Comparison of ENCODE assay signal across 21 mouse cellular contexts in genomic region chr11:70031321-70031670, GRCm38 (mm10). TPM values are rescaled to one million over a fixed set of nuclear protein-coding genes. Genes with fewer than 3 reads are reported as not detected.
DNase-seq lines count a peak whose midpoint lies in the region; ATAC-seq lines count a peak whose summit lies in the region.
"Had no signal": no experiment of that assay in that cellular context is flagged by ENCODE, and none has a peak within 500 bp of the region (broad histone marks: within the 10 kb centered on the region; RNA-seq: fewer than 3 reads in every experiment).

No protein-coding gene starts in this region.

- ATAC-seq in forebrain, embryonic 11.5 days (replicated peaks; ENCODE audit: low FRiP score): no peak
- no peak for ATAC-seq in midbrain, embryonic 11.5 days (ENCODE audit: low FRiP score)
- ATAC-seq: activated CD4-positive, CD25-positive, alpha-beta regulatory T cell, adult 4 months; intestine, embryonic 16.5 days; Patski had no signal

- H3K27ac ChIP-seq in forebrain, embryonic 10.5 days: peak overlapping the region; percentile 85; the same call in 1 of the 2 replicates
- H3K27ac ChIP-seq in forebrain, embryonic 11.5 days (ENCODE audit: low read depth, low read length): no peak overlapping the region
- H3K27ac ChIP-seq in midbrain, embryonic 10.5 days (replicated peaks): peak overlapping the region; percentile 88; the same call in 1 of the 2 replicates
- no peak overlapping the region for H3K27ac ChIP-seq in midbrain, embryonic 11.5 days (ENCODE audit: low read depth, low read length)
- H3K27ac ChIP-seq: embryonic facial prominence, embryonic 12.5 days; heart, embryonic 10.5 days had no signal

- no peak overlapping the region for H3K9ac ChIP-seq in forebrain, embryonic 11.5 days (ENCODE audit: low read length)
- no peak overlapping the region for H3K9ac ChIP-seq in midbrain, embryonic 11.5 days (ENCODE audit: low read length)
- H3K9ac ChIP-seq: embryonic facial prominence, embryonic 12.5 days had no signal

- intact Hi-C loops in heart, postnatal 10 days (cut with DNase I): no loop called here

- no peak overlapping the region for H3K4me3 ChIP-seq in forebrain, embryonic 10.5 days
- no peak overlapping the region for H3K4me3 ChIP-seq in forebrain, embryonic 11.5 days (ENCODE audit: low read depth, low read length)
- H3K4me3 ChIP-seq in midbrain, embryonic 10.5 days: no peak overlapping the region
- H3K4me3 ChIP-seq in midbrain, embryonic 11.5 days (ENCODE audit: low read depth, low read length): no peak overlapping the region
- H3K4me3 ChIP-seq: embryonic facial prominence, embryonic 12.5 days; heart, embryonic 10.5 days had no signal

- H3K36me3 ChIP-seq in forebrain, embryonic 10.5 days (replicated peaks): peaks cover 54% of the 10 kb centered on the region
- peaks cover 8% of the 10 kb centered on the region for H3K36me3 ChIP-seq in forebrain, embryonic 11.5 days (ENCODE audit: control insufficient read depth, insufficient read depth, low read length)
- peaks cover 47% of the 10 kb centered on the region for H3K36me3 ChIP-seq in midbrain, embryonic 10.5 days
- H3K36me3 ChIP-seq in midbrain, embryonic 11.5 days (ENCODE audit: control insufficient read depth, insufficient read depth, low read length): peaks cover 12% of the 10 kb centered on the region

- H3K4me1 ChIP-seq in forebrain, embryonic 10.5 days: peaks cover 50% of the 10 kb centered on the region
- H3K4me1 ChIP-seq in forebrain, embryonic 11.5 days (replicated peaks; ENCODE audit: control insufficient read depth, insufficient read depth, low read length): peaks cover 27% of the 10 kb centered on the region
- H3K4me1 ChIP-seq in midbrain, embryonic 10.5 days: peaks cover 49% of the 10 kb centered on the region
- H3K4me1 ChIP-seq in midbrain, embryonic 11.5 days (ENCODE audit: control insufficient read depth, insufficient read depth, low read length): peaks cover 32% of the 10 kb centered on the region

- H3K27me3 ChIP-seq in forebrain, embryonic 10.5 days (ENCODE audit: poor library complexity, severe bottlenecking): no peaks in the 10 kb centered on the region
- H3K27me3 ChIP-seq in forebrain, embryonic 11.5 days (ENCODE audit: control insufficient read depth, insufficient read depth, low read length): no peaks in the 10 kb centered on the region
- no peaks in the 10 kb centered on the region for H3K27me3 ChIP-seq in midbrain, embryonic 10.5 days (ENCODE audit: low read depth, poor library complexity, severe bottlenecking)
- H3K27me3 ChIP-seq in midbrain, embryonic 11.5 days (ENCODE audit: control insufficient read depth, insufficient read depth, low read length): no peaks in the 10 kb centered on the region
- H3K27me3 ChIP-seq: embryonic facial prominence, embryonic 12.5 days; Patski had no signal

- no peaks in the 10 kb centered on the region for H3K9me3 ChIP-seq in forebrain, embryonic 10.5 days
- H3K9me3 ChIP-seq in forebrain, embryonic 11.5 days (ENCODE audit: control insufficient read depth, low read length): no peaks in the 10 kb centered on the region
- H3K9me3 ChIP-seq in midbrain, embryonic 10.5 days (replicated peaks): no peaks in the 10 kb centered on the region
- H3K9me3 ChIP-seq in midbrain, embryonic 11.5 days (ENCODE audit: control insufficient read depth, low read length): no peaks in the 10 kb centered on the region
- H3K9me3 ChIP-seq: embryonic facial prominence, embryonic 12.5 days; heart, embryonic 10.5 days had no signal

- H3K4me2 ChIP-seq in forebrain, embryonic 11.5 days (ENCODE audit: low read depth, low read length, severe bottlenecking): no peak overlapping the region
- no peak overlapping the region for H3K4me2 ChIP-seq in midbrain, embryonic 11.5 days
- H3K4me2 ChIP-seq: embryonic facial prominence, embryonic 12.5 days had no signal

- 93% methylated on average over 11 of the region's 11 CpGs for WGBS in forebrain, embryonic 10.5 days
- 98% methylated on average over 11 of the region's 11 CpGs for WGBS in forebrain, embryonic 11.5 days
- WGBS in midbrain, embryonic 10.5 days: 96% methylated on average over 11 of the region's 11 CpGs
- WGBS in midbrain, embryonic 11.5 days: 98% methylated on average over 11 of the region's 11 CpGs

- DNase-seq in forebrain, embryonic 10.5 days (ENCODE audit: extremely low spot score, low spot score): no peak
- DNase-seq in forebrain, embryonic 11.5 days (ENCODE audit: low spot score): no peak
- DNase-seq in heart, adult 11 months: peak; percentile 91
- DNase-seq in heart, postnatal 10 days: no peak
- no peak for DNase-seq in midbrain, embryonic 10.5 days (ENCODE audit: low spot score)
- no peak for DNase-seq in midbrain, embryonic 11.5 days (ENCODE audit: low spot score, missing footprints)
- DNase-seq: adrenal gland, postnatal 14 days; cerebellum, adult 18-20 months; gastrocnemius, postnatal 36 days; heart, adult 18-20 months; heart, postnatal 14 days; kidney, adult 2 months had no signal

RNA-seq across cellular contexts. Expression of gene Dlg4, which starts 14.6 kb away (rescaled TPM):
- 13.8 and 15.5 TPM in 2 replicates for polyA plus RNA-seq in forebrain, embryonic 10.5 days (2016; fragmentation: Nextera tagmentation; extraction: Ambion mirVana)
- 18.2 and 21.5 TPM in 2 replicates for polyA plus RNA-seq in forebrain, embryonic 11.5 days (2014; fragmentation: Nextera tagmentation; extraction: Ambion mirVana)
- total RNA-seq in heart, postnatal 10 days (2021): 10 to 100 TPM; 11.5 to 12.0 TPM
- polyA plus RNA-seq in midbrain, embryonic 10.5 days (2016; fragmentation: Nextera tagmentation; extraction: Ambion mirVana): 16.6 and 23.8 TPM in 2 replicates
- 11.2 and 15.2 TPM in 2 replicates for polyA plus RNA-seq in midbrain, embryonic 11.5 days (2014; fragmentation: Nextera tagmentation; extraction: Ambion mirVana)

RNA-seq across cellular contexts. Expression of gene Acadvl, which starts 16.1 kb away (rescaled TPM):
- polyA plus RNA-seq in forebrain, embryonic 10.5 days (2016; fragmentation: Nextera tagmentation; extraction: Ambion mirVana): 41.0 and 44.1 TPM in 2 replicates
- polyA plus RNA-seq in forebrain, embryonic 11.5 days (2014; fragmentation: Nextera tagmentation; extraction: Ambion mirVana): 44.0 and 47.6 TPM in 2 replicates
- total RNA-seq in heart, postnatal 10 days (2021): 1,000 to 10,000 TPM; 1,260 to 1,282 TPM
- 42.2 and 48.6 TPM in 2 replicates for polyA plus RNA-seq in midbrain, embryonic 10.5 days (2016; fragmentation: Nextera tagmentation; extraction: Ambion mirVana)
- polyA plus RNA-seq in midbrain, embryonic 11.5 days (2014; fragmentation: Nextera tagmentation; extraction: Ambion mirVana): 46.5 and 47.8 TPM in 2 replicates

RNA-seq across cellular contexts. Expression of gene Asgr1, which starts 22.6 kb away (rescaled TPM):
- 0.71 and 1.2 TPM in 2 replicates for polyA plus RNA-seq in forebrain, embryonic 10.5 days (2016; fragmentation: Nextera tagmentation; extraction: Ambion mirVana)
- 0.88 and 0.99 TPM in 2 replicates for polyA plus RNA-seq in forebrain, embryonic 11.5 days (2014; fragmentation: Nextera tagmentation; extraction: Ambion mirVana)
- total RNA-seq in heart, postnatal 10 days (2021): under 1 TPM in 1 of 2 experiments, not detected in 1; 0.22 TPM
- 0.58 and 0.73 TPM in 2 replicates for polyA plus RNA-seq in midbrain, embryonic 10.5 days (2016; fragmentation: Nextera tagmentation; extraction: Ambion mirVana)
- polyA plus RNA-seq in midbrain, embryonic 11.5 days (2014; fragmentation: Nextera tagmentation; extraction: Ambion mirVana): 0.23 and 0.51 TPM in 2 replicates
- total RNA-seq: CH12.LX; gastrocnemius, adult 8-10 months; gastrocnemius, postnatal 36 days; heart, adult 18-20 months; heart, postnatal 14 days; hematopoietic stem cell, adult 5-6 weeks had no signal
- polyA plus RNA-seq: activated CD4-positive, CD25-positive, alpha-beta regulatory T cell, adult 4 months; heart, embryonic 14.5 days; Patski had no signal

RNA-seq across cellular contexts. Expression of gene Dvl2, which starts 30.9 kb away (rescaled TPM):
- 44.3 and 51.6 TPM in 2 replicates for polyA plus RNA-seq in forebrain, embryonic 10.5 days (2016; fragmentation: Nextera tagmentation; extraction: Ambion mirVana)
- polyA plus RNA-seq in forebrain, embryonic 11.5 days (2014; fragmentation: Nextera tagmentation; extraction: Ambion mirVana): 43.9 and 47.6 TPM in 2 replicates
- total RNA-seq in heart, postnatal 10 days (2021): 10 to 100 TPM in 1 of 2 experiments, 1 to 10 TPM in 1; 8.6 to 11.8 TPM
- polyA plus RNA-seq in midbrain, embryonic 10.5 days (2016; fragmentation: Nextera tagmentation; extraction: Ambion mirVana): 52.1 and 54.1 TPM in 2 replicates
- polyA plus RNA-seq in midbrain, embryonic 11.5 days (2014; fragmentation: Nextera tagmentation; extraction: Ambion mirVana): 29.0 and 30.0 TPM in 2 replicates

RNA-seq across cellular contexts. Expression of gene Phf23, which starts 35.7 kb away (rescaled TPM):
- polyA plus RNA-seq in forebrain, embryonic 10.5 days (2016; fragmentation: Nextera tagmentation; extraction: Ambion mirVana): 94.5 and 96.2 TPM in 2 replicates
- 61.4 and 63.0 TPM in 2 replicates for polyA plus RNA-seq in forebrain, embryonic 11.5 days (2014; fragmentation: Nextera tagmentation; extraction: Ambion mirVana)
- 10 to 100 TPM; 23.1 to 27.7 TPM for total RNA-seq in heart, postnatal 10 days (2021)
- polyA plus RNA-seq in midbrain, embryonic 10.5 days (2016; fragmentation: Nextera tagmentation; extraction: Ambion mirVana): 95.1 and 96.3 TPM in 2 replicates
- 51.5 and 53.4 TPM in 2 replicates for polyA plus RNA-seq in midbrain, embryonic 11.5 days (2014; fragmentation: Nextera tagmentation; extraction: Ambion mirVana)

Comparison
In these comparisons a context has a peak if more than half of its experiments do, and no peak if none do; other contexts are left out.
1. H3K27ac ChIP-seq: peak in forebrain, embryonic 10.5 days (single experiment) and midbrain, embryonic 10.5 days (single experiment); none in forebrain, embryonic 11.5 days (single experiment) and midbrain, embryonic 11.5 days (single experiment).